Mouse (Mus musculus): ENCODE measurements at regions not wholly inside any gene's neighbourhood (a gene's known extent, or its start where the extent isn't known, plus 50 kb on each side); places are given as distances from the start of the nearest gene placed in this dataset.
A peak's percentile ranks its signal among the peaks of the same experiment; 100 is the strongest.

DNA sequence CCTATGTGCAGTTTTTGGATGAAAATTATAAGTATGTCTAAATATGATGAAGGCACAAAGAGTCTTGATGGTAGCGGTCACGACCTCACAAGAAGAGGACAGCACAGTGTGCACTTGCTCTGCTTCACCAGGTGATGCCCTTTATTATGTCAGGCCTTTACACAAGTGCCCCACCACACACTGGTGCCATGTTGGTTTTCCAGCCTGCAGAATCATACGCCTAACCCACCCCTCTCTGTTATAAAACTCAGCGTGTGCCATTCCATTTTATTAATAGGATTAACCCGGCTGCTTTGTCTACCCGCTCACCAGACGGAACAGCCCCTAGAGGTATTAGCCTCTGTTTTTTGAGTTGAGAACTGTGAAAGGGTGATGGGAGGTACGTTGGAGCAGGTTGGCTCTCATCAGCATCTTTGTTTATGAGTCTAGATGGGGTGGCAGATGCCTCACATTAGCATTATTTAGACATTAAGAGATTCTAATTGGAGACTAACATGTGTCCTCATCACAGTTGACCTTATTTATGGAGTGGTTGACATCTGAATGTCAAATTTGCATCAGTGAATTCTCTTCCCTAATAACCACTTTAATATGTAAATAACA, 108.3 kb upstream of the Agbl1 start:
- no peak for DNase-seq (ENCODE audit: low spot score in 2 of 2)
- intact Hi-C loops (cut with DNase I): no loop called here

DNA sequence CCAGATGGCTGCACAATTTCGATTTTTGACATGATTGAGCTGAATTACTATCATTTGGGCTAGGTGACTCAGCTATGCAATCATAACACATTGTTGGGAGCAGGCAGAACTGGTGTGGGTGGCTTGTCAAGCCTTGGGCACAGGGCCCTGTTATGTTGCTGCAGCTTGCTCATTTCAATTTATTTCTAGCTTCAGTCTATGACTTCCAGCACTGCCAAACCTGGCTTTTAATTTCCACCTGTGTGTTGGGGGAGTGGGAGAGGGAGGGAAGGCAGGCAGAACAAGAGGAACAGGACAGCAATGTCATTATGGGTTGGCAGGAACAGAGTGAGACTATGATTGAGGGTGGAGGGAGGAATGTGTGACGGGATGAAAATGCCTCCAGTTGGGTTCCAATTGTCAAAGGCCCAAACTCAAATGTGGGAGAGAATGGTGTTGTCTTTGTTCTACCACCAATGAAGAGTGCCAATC, 102.0 kb upstream of the Agbl1 start:
- intact Hi-C loops (cut with DNase I): no loop called here
- DNase-seq (ENCODE audit: low spot score in 2 of 2): peak; percentile 33 to 78

DNA sequence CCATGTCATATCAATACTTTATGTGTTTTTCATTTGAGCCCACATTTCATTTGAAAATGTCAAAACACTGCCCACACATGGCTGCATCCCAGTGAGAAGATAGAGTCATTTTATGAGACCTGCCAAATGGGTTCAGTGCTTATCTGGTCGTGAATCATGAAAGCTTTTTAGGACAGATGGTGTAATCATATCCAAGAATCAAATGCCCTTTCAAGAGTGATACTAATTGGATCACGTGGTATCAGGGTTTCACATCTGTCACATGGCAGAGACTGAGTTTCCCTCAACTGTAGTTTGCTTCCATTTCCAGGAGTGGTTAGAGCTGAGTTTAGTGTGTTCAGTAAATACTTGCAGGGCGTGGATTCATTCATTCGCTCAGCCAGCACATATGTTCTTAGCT, 87.2 kb upstream of the Agbl1 start:
- intact Hi-C loops (cut with DNase I): no loop called here
- peak in 1 of 2 experiments; percentile 3 for DNase-seq (ENCODE audit: low spot score in 2 of 2)

DNA sequence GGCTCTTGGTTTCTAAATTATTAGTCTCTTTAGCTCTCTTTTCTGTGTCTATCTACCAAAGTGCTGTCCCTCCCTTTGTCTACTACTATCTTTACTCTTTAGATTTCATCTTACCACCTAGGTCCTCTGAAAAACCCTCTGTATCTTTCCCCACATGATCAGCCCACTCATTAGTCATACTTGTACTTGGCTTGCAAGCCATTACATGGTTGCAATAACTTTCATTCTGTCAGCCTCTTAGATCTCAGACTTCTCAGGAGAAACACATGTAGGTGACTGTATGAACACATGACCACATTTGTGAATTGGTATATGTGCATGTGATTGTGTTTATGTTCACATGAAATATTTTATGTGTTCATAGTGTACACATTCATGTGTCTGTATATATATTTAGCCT, 83.3 kb upstream of the Agbl1 start:
- intact Hi-C loops (cut with DNase I): no loop called here
- no peak for DNase-seq (ENCODE audit: low spot score in 2 of 2)

DNA sequence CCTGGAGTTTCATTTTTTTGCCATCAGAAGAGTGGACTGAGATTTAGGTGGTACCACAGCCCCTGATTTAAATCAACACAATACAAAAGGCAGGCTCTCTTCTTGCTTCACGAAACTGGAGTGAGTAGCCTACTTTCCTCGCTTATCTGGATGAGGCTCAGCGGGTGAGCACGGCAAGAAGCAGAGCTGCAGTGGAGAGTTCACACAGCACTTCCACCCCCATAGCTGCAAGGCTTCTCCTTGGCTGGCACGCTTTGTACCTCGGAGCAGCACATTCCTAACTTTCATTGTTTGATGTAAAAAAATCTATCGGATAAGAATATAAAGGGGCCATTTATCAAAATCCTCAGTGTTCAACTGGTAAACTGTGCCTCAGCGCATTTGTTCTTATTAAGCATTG, 72.8 kb upstream of the Agbl1 start:
- intact Hi-C loops (cut with DNase I): no loop called here
- DNase-seq (ENCODE audit: low spot score in 2 of 2): no peak

DNA sequence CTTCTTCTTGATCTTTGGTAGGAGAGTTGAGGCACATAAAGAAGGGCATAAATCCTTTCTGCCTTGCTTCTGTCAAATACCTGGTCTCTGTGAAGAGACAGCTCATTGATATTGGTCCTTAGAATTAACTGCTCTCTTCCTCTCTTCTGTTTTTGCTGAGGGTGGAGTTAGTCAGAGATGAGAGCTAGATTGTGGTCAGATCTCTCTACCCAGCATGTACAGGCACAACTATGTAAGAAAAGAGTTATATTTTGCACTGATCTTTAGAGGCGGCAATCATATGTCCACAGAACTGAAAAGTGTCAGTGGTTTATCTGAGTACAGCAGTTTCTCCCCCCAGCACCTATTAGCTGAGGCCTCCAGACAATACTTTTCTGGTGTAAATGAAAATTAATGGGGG, 65.5 kb upstream of the Agbl1 start:
- DNase-seq (ENCODE audit: low spot score in 2 of 2): no peak
- intact Hi-C loops (cut with DNase I): no loop called here

DNA sequence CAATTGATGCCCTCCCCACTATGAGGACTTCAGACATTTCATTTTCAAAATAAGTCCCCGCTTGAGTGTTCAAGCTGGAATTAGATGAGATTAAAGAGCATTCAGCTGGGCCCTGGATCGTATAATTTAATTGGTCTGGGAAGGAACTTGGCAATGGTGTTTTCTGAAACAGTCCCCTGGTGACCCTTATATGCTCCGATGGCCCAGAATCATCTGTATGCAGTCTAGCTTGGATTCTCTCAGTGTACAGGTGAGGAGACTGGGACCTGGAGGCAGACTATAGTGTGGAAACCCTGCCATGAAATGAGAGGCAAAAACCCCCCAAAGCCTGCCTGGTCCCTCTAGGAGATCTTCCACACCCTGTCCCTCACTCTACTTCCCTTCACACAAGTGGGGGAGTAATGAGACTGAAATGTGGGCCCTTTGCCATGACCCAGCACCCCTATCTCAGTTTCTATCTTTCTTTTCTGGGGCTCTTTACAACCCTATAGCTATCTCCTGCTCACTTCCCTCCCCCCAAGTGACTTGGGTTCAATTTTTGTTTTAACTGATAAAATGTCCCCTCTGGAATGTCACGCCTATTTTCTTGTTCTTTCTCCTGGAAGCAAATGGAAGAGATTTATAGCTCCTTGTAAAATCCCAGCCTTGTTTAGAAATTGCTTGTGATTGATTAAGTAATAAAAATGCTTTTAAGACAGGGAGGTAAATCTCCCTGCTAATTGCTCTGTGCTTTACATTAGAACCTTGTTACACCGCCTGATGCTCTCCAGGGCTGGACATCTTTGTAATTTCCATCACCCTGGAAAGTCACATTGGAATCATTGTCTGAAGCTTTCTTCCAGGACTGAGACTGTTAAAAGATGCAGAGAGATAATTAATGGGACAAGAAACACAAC, 64.7 kb upstream of the Agbl1 start:
- DNase-seq (ENCODE audit: low spot score in 2 of 2): no peak
- intact Hi-C loops (cut with DNase I): no loop called here

DNA sequence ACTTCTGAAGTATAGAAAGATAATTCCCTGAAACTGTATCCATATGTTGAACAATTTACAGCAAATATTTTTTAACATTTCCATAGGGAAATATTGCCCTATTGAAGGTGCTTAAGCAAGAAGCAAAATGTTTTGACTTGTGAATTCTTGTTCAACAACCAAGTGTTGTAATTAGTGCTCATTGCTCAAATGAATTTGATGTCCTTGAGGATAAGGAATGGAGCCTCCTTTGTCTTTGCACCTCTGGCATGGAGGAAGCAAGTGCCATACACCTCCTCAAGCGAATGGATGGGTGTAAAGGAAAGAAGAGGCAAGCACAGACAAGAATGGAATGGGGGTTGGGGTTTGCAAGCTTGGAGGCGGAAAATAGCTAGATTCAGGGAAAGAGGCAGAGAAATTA, 59.2 kb upstream of the Agbl1 start:
- no peak for DNase-seq (ENCODE audit: low spot score in 2 of 2)
- intact Hi-C loops (cut with DNase I): loop anchor here (10.0 kb wide), 1 partner anchor 174 kb away; no protein-coding TSS in a partner anchor

DNA sequence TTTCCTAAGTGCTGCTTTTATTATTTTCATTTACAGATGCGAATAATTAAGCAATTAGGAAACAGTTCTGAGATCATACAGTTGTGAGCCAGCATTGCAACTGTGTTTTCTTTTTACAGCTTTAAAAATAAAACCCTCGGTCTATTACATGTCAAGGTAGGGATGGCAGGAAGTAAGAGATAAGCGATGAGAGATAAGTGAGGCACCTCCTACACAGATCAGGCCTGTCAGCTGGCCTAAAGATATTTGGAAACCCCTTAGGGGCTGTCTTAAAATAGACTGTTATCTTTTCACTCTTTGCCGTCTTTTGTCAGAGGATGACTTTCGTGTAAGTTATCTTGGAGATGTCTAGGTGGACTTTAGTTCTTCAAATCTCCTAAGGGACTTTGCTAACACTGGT, 53.5 kb upstream of the Agbl1 start:
- intact Hi-C loops (cut with DNase I): loop anchor here (10.0 kb wide), 1 partner anchor 169 kb away; no protein-coding TSS in a partner anchor
- no peak for DNase-seq (ENCODE audit: low spot score in 2 of 2)

DNA sequence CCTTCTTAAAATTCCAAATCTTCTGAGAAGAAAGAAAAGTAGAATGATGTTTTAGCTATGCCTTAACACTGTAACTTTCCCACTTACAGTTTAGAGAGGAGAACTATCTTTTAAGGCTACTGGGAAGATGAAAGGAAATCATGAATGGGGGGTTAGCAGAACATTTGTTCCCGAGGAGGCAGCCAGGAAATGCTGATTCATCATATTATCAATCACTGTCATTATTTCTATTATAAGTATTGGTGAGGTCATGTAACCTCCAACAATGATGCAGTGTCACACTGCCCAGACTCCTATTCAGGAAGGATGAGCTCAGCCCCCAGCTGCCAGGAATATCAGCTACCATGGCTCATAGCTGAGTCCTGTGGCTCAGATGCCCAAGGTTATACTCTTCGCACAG, 52.3 kb upstream of the Agbl1 start:
- DNase-seq (ENCODE audit: low spot score in 2 of 2): no peak
- intact Hi-C loops (cut with DNase I): loop anchor here (10.0 kb wide), 1 partner anchor 167 kb away; no protein-coding TSS in a partner anchor
